Mouse (Mus musculus) spleen, adult 2 months (tissue): ENCODE results near the gene Ssmem1. TPM values are rescaled to one million over a fixed set of nuclear protein-coding genes. Genes with fewer than 3 reads are reported as not detected.
A peak's percentile ranks its signal among the peaks of the same experiment; 100 is the strongest.

Experiments used
- DNase-seq, 2 experiments: peaks; one replicate each; pipeline versions ENCODE4 v3.0.0 to v3.0.0-alpha.2; 2012 to 2021; ENCODE audit warnings: low spot score in 2 of 2, low read depth in 1 of 2
- H3K27ac ChIP-seq: fragments of 200-500 bp; 2 replicates; pipeline ENCODE4 v1.5.1; 2012; ENCODE audit warnings: low read length, inconsistent platforms; ENCODE audit not compliant: insufficient read depth
- H3K27me3 ChIP-seq: fragments of 200-500 bp; 2 replicates; pipeline ENCODE4 v1.6.1; 2012; ENCODE audit warnings: mild to moderate bottlenecking, moderate library complexity, low read length, inconsistent platforms; ENCODE audit not compliant: control insufficient read depth, insufficient read depth
- H3K36me3 ChIP-seq: fragments of 200-500 bp; 2 replicates; pipeline ENCODE4 v1.6.1; 2012; ENCODE audit warnings: mild to moderate bottlenecking, low read length, inconsistent platforms; ENCODE audit not compliant: control insufficient read depth, insufficient read depth
- H3K4me1 ChIP-seq: fragments of 200-500 bp; 2 replicates; pipeline ENCODE4 v1.6.1; 2011; ENCODE audit warnings: inconsistent platforms; ENCODE audit not compliant: control insufficient read depth, insufficient read depth, insufficient read length
- H3K4me3 ChIP-seq: fragments of 200-500 bp; 2 replicates; pipeline ENCODE4 v1.5.1; 2011; ENCODE audit warnings: mild to moderate bottlenecking, inconsistent platforms; ENCODE audit not compliant: insufficient read depth, insufficient read length; ENCODE audit errors: extremely low read depth
- CTCF ChIP-seq: fragments of 200-500 bp; IDR thresholded peaks from 2 replicates; pipeline ENCODE4 v1.5.1; 2011; ENCODE audit warnings: mild to moderate bottlenecking, inconsistent platforms; ENCODE audit not compliant: insufficient read depth, insufficient read length, insufficient replicate concordance; ENCODE audit errors: extremely low read depth
- POLR2A ChIP-seq: fragments of 200-500 bp; IDR thresholded peaks from 2 replicates; pipeline ENCODE4 v1.6.1; 2011; ENCODE audit warnings: low read depth, low read length, inconsistent platforms
- WGBS: fragments of 180-500 bp; shearing (Covaris S2); methylation state at CpG from one replicate; pipeline ENCODE4 v1.1.7; 2018; 5-methylcytosine and 5-hydroxymethylcytosine counted together
- polyA plus RNA-seq: library from polyadenylated mRNA; depleted of rRNA; stranded (reverse); fragments of >200 nt; gene quantifications from 2 replicates; pipeline ENCODE4 v1.2.3, GENCODE M21; 2012

Ssmem1 gene
- polyA plus RNA-seq, 1 experiment = not detected

GRCm38 (mm10) chr6:30525456-30526332, 16.0 kb downstream of the Ssmem1 start:
- Histone ChIP-seq H3K4me3 (no peak overlapping the region), H3K36me3 (no peaks in the 10 kb centered on the region), H3K4me1 (no peaks in the 10 kb centered on the region), H3K27ac (no peak overlapping the region), H3K27me3 (no peaks in the 10 kb centered on the region)
- TF ChIP-seq POLR2A (no peak), CTCF (no peak)
- WGBS = 79% methylated on average over 7 of the region's 7 CpGs
- no peak for DNase-seq

GRCm38 (mm10) chr6:30526586-30527515, 17.2 kb downstream of the Ssmem1 start:
- Histone ChIP-seq H3K27me3 (no peaks in the 10 kb centered on the region), H3K4me1 (no peaks in the 10 kb centered on the region), H3K27ac (no peak overlapping the region), H3K4me3 (no peak overlapping the region), H3K36me3 (no peaks in the 10 kb centered on the region)
- no peak for TF ChIP-seq CTCF
- no peak for TF ChIP-seq POLR2A
- no peak for DNase-seq
- 68% methylated on average over 19 of the region's 19 CpGs for WGBS

GRCm38 (mm10) chr6:30528800-30529199, 19.2 kb downstream of the Ssmem1 start:
- Histone ChIP-seq H3K27me3 (no peaks in the 10 kb centered on the region), H3K4me3 (no peak overlapping the region), H3K4me1 (no peaks in the 10 kb centered on the region), H3K27ac (no peak overlapping the region), H3K36me3 (no peaks in the 10 kb centered on the region)
- TF ChIP-seq POLR2A (no peak), CTCF (no peak)
- 88% methylated on average over 6 of the region's 6 CpGs for WGBS
- DNase-seq = no peak

GRCm38 (mm10) chr6:30535340-30535739, 25.7 kb downstream of the Ssmem1 start:
- 32% methylated on average over 3 of the region's 3 CpGs for WGBS
- no peaks in the 10 kb centered on the region for H3K27me3 ChIP-seq
- no peaks in the 10 kb centered on the region for H3K4me1 ChIP-seq
- no peak overlapping the region for H3K27ac ChIP-seq
- no peak overlapping the region for H3K4me3 ChIP-seq
- TF ChIP-seq POLR2A = no peak
- peak; percentile 49; the same call in 1 of the 2 replicates for TF ChIP-seq CTCF
- H3K36me3 ChIP-seq = no peaks in the 10 kb centered on the region
- no peak for DNase-seq

- WGBS = 92% methylated on average over 10 of the region's 10 CpGs
- no peaks in the 10 kb centered on the region for H3K27me3 ChIP-seq
- no peaks in the 10 kb centered on the region for H3K36me3 ChIP-seq
- H3K27ac ChIP-seq = no peak overlapping the region
- no peak for DNase-seq
- H3K4me1 ChIP-seq = no peaks in the 10 kb centered on the region
- H3K4me3 ChIP-seq = no peak overlapping the region
- no peak for TF ChIP-seq POLR2A
- TF ChIP-seq CTCF = no peak
Measured at GRCm38 (mm10) chr6:30538240-30538639, 28.6 kb downstream of the Ssmem1 start.

- DNase-seq = no peak
- no peaks in the 10 kb centered on the region for H3K4me1 ChIP-seq
- H3K4me3 ChIP-seq = no peak overlapping the region
- TF ChIP-seq POLR2A (no peak), CTCF (no peak)
- WGBS = 88% methylated on average over 5 of the region's 5 CpGs
- no peaks in the 10 kb centered on the region for H3K27me3 ChIP-seq
- H3K27ac ChIP-seq = no peak overlapping the region
- H3K36me3 ChIP-seq = no peaks in the 10 kb centered on the region
Measured at GRCm38 (mm10) chr6:30538800-30539199, 29.2 kb downstream of the Ssmem1 start.
